Mouse (Mus musculus) thymus, postnatal 4 days (tissue): Measurements from ENCODE around the gene Anapc15-ps.

Experiments
- DNase-seq: peaks from one replicate; pipeline ENCODE4 v3.0.0; 2021

Gene Anapc15-ps

GRCm38 (mm10) chr10:95673351-95673750 lies at the start of gene Anapc15-ps:
TSS of gene Anapc15-ps (minus strand) at chr10:95673451.
- DNase-seq, result no peak

- DNase-seq, result peak; percentile 23
Observed at GRCm38 (mm10) chr10:95722203-95722611, 49.0 kb upstream of the Anapc15-ps start.

GRCm38 (mm10) chr10:95720181-95720798 lies 47.0 kb upstream of the Anapc15-ps start:
- no peak for DNase-seq

- DNase-seq, result no peak
Observed at GRCm38 (mm10) chr10:95719472-95719871, 46.2 kb upstream of the Anapc15-ps start.

GRCm38 (mm10) chr10:95718760-95719159 lies 45.5 kb upstream of the Anapc15-ps start:
- no peak for DNase-seq

- no peak for DNase-seq
Observed at GRCm38 (mm10) chr10:95717106-95717680, 43.9 kb upstream of the Anapc15-ps start.

GRCm38 (mm10) chr10:95715687-95716086 lies 42.4 kb upstream of the Anapc15-ps start:
- no peak for DNase-seq

- peak; percentile 25 for DNase-seq
Observed at GRCm38 (mm10) chr10:95712221-95712620, 39.0 kb upstream of the Anapc15-ps start.

- no peak for DNase-seq
Observed at GRCm38 (mm10) chr10:95709903-95710660, 36.8 kb upstream of the Anapc15-ps start.

- no peak for DNase-seq
Observed at GRCm38 (mm10) chr10:95709143-95709880, 36.1 kb upstream of the Anapc15-ps start.

- peak; percentile 25 for DNase-seq
Observed at GRCm38 (mm10) chr10:95708001-95708400, 34.8 kb upstream of the Anapc15-ps start.

GRCm38 (mm10) chr10:95706867-95707266 lies 33.6 kb upstream of the Anapc15-ps start:
- no peak for DNase-seq

GRCm38 (mm10) chr10:95705747-95706146 lies 32.5 kb upstream of the Anapc15-ps start:
- no peak for DNase-seq

GRCm38 (mm10) chr10:95704847-95705246 lies 31.6 kb upstream of the Anapc15-ps start:
- DNase-seq, result no peak

GRCm38 (mm10) chr10:95703730-95704129 lies 30.5 kb upstream of the Anapc15-ps start:
- DNase-seq, result no peak

GRCm38 (mm10) chr10:95700422-95700821 lies 27.2 kb upstream of the Anapc15-ps start:
- DNase-seq, result no peak

- DNase-seq, result no peak
Observed at GRCm38 (mm10) chr10:95698920-95699714, 25.9 kb upstream of the Anapc15-ps start.

- DNase-seq, result no peak
Observed at GRCm38 (mm10) chr10:95696253-95696641, 23.0 kb upstream of the Anapc15-ps start.

- no peak for DNase-seq
Observed at GRCm38 (mm10) chr10:95695603-95696252, 22.5 kb upstream of the Anapc15-ps start.

- no peak for DNase-seq
Observed at GRCm38 (mm10) chr10:95694559-95695251, 21.5 kb upstream of the Anapc15-ps start.

- DNase-seq, result no peak
Observed at GRCm38 (mm10) chr10:95691347-95691746, 18.1 kb upstream of the Anapc15-ps start.
